Mouse (Mus musculus) cerebellum, postnatal 25 days (tissue): ENCODE measurements at regions not wholly inside any gene's neighbourhood (a gene's known extent, or its start where the extent isn't known, plus 50 kb on each side); places are given as distances from the start of the nearest gene placed in this dataset.

Experiments used
- DNase-seq, 2 experiments: peaks; one replicate each; pipeline ENCODE4 v3.0.0; 2021; ENCODE audit warnings: mixed read lengths in 2 of 2

DNA sequence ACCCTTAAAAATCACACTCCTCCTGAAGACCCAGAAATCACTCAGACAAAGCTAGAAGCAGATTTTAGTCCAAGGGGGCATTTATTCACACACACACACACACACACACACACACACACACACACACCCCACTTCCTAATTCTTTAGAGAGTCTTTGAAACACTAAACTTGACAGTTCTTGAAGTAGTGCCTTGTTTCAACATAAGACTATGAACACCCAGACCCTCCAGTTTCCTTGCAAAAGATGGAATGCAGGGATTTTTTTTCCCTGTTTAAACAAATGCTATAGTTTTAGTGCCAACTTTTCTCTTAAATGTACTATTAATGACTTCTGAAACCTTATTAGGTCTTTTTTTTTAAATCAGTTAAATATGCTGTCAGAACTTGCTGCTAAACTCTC, 279.2 kb upstream of the Fat1 start:
- no peak for DNase-seq

DNA sequence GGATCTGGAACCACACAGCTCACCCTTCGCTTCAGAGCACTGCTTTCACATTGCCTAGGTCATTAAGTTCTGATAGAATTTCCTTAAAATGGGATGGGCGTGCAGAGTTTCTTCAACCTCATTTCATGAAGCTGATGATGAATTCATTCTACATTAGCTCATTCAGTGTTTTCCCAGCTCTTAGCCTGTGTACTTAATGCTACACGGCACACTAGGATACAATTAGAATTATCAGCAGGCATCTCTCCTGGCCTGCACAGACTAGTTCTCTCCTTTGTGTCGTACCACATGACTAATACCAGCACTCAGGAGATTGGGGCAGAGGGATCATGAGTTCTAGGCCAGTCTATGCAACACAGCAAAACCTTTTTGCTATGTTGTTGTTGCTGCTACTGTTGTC, 278.8 kb upstream of the Fat1 start:
- no peak for DNase-seq

DNA sequence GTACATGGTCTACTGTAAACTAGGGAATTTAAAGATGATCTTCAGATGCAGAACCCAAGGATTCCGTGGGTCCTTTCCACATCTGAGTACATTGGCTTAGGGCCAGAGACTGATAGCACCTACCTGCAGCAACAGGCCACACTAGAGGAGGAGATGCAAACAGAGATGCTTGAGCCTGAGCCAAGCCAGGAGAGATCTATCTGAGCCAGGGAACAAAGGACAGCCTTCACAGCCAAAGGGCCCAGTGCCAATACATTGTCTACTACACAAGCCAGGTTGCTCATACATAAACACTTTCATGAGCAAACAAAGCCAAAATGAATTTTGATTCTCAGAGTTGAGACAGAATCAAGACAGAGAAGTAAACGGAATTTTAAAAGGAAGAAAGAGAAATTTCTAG, 273.6 kb upstream of the Fat1 start:
- peak; percentile 39 to 53 for DNase-seq

DNA sequence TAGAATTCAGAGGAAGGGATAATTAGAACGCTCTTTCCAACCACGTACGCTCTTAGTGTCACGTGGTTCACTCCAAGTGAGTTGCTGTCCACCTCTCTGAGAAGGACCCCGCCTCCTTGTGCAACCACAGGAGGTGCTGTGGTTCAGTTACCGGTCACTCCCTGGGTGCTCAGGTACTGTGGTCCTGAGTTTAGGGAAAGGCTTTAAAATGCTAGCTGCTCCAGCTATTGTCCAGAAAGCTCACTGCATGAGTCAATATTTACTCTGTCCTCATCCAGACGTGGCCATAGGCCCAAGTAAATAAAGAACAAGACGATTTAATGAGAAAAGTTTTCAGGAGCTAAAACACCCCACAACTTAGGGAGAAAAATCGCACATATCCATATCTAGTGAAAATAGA, 248.1 kb upstream of the Fat1 start:
- no peak for DNase-seq

DNA sequence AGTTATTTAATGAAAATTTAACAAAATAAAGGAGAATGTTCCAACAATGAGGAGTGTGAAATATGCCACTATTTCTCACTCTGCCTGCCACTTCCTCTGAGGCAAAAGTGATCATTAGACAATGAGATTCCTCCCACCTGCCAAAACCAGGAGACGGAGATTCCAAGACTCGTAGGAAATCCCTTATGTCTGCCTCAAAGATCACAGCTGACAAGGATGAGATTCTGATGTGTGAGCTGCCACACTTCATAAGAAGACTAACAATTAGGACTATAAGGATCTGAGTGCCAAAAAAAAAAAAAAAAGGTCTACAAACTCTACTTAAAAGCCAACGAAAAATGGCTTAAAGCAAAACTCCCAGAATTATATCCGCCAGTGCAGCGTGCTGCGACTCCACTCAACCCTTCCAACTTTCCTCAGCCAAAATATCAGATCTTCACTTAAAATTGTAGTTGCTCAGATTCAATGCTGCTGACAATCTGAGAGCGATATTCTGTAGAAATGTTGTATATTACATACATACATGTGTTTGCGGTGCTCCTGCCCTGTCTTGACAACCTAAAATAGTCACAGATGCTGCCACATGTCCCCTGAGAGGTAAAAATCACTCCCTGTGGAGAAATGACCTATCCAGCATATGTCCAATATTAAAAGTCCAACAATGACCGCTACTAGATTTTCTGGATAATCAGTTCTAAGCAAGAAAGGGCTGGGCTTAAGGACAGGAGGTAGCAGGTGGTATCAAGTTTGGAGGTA, 245.2 kb upstream of the Fat1 start:
- DNase-seq, result peak in 1 of 2 experiments; percentile 65

DNA sequence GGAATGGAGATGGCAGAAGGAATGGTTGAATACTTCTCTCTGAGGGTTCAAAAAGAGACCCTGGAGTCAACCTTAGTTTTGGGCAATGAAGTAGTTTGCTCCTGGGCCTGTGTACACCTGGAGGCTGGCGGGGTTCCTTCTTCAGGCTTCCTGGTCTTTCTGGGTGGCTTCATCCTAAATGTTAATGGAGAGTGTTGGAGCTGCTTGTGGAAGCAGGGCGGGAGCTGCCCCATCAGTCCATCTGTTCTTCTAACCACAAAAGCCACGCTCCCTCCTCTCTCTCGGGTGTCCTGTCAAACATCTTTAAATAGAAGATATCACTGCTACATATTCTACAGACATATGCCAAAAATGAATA, 244.7 kb upstream of the Fat1 start:
- DNase-seq, result peak; percentile 85 to 87

DNA sequence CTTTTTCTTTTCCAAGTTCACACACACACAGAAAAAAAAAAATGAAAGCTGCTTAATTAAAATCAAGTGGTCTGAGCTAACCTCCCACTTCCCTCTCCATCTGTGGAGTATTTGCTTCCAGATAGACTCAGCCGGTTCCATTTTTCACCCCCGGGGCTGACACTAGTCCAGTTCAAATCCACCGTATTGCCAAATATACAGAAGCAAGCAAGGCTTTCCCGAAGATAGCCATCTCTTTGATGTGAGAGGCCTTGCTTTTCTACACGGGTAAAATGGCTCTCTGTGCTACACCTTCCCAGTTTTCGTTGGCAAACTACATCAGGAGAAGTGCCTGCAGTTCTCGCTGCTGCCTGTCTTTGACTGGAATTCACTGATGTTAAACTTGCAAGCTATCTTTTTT, 244.1 kb upstream of the Fat1 start:
- peak; percentile 79 to 81 for DNase-seq

DNA sequence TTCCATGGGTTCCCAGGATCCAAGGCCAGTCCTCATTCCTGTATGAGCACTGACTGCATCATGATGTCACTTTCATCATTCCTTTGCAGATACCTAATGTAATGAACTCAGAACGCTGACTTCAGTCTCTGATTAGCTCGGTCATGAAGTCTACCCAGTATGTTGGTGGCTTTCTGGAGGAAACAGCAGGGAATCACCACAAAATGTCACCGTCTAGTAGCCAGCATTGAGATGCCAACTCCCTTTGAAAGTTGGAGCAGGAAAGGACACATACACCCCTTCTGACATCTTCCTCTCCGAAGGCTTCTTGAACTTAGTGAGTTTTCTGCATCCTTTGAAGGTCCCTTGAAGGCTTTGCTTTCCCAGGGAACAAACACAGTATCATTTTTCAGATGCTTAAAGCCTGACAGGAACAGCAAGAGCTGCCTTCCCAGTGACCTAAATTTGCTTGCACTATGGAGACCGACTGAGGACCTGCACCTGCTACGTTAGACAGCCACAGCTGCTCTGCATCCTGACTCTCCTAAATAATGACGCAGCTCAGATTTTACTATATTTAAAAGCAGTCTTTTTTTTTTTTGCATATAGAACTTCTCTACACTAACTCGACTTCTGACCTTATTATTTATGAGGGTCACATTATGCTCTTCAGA, 243.1 kb upstream of the Fat1 start:
- DNase-seq, result peak; percentile 46 to 48

DNA sequence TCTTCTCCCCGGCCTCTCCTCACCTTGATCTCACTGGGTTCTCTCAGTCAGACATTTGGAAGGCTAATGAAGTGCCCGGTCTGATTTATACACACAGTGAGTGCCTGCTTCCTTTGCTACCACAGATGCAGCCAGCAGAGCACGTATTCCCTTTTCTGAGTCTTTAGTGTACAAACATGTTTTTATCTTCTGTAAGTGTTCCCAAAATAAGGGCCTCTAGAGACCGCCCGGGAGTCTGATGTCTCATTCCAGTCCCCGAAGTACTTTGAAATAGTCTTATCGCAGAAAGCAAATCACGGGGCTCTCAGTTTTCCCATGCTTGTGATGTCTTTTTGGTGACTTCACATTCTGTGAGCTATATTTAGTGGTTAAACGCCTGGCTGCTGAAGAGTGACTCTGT, 240.4 kb upstream of the Fat1 start:
- peak; percentile 28 to 49 for DNase-seq

DNA sequence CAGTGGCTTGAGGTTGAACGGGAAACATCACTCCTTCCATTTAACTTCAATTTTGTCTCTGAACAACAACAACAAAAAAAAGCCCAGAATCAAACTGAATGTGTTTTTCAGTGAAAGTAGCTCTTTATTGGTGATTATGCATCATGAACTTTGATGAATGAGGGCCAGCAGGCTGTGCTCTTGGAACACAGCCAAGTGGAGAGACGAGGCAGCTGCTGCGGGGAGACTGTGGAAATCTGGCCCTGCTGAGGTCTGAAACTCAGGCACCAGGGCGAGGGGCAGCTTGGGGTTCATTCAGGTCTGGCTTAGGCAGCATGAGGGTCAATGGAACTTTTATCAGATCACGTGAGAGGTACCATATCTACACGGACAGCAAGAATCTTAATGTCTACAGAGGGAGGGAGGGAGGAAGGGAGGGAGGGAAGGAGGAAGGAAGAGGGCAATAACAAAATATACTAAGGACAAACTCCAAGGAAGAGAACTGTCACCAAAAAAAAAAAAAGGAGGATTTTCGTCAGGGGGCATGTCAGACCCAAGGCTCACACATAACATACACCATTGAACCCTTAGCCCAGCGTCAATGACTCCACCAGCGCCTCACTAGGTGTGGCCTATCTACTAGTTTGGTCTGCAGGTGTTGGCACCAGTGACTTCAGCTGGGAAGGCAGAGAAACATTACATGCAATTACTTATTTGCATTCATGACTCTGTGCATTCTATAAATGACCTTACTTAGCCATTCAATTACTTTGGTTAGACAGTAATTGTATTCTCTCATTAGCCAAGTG, 239.0 kb upstream of the Fat1 start:
- DNase-seq, result peak; percentile 49 to 64

DNA sequence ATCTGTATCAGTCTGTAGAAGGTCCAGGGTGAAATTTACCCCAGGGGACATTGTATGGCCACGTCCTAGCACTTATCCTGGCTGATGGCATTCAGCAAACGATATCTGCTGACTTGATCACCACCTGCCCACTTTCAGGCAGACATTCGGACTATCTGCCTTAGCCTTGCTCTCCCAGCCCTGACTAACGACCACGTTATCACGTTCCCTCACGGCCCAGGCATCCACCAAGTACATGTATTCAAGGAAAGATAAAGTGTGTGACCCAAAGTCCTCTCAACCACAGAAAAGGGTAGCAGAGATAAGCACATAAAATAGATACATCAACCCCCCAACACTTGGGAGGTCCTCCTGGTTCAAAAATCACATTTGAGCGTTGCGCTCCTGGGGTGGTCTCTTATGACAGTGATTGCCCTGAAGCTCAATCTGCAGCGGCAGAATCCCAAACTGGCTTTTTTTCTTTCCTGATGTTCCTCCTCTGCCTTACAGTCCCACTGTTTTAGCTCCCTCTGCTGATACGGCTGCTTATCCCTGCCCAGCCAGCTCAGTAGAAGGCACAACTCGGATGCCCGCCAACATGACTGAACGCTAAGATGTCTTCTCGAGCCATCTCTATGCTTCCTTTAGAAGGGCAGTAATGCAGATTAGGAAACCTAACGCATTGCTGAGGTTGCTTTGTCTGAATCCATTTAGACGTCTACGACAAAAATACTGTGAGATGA, 235.7 kb upstream of the Fat1 start:
- DNase-seq, result no peak

DNA sequence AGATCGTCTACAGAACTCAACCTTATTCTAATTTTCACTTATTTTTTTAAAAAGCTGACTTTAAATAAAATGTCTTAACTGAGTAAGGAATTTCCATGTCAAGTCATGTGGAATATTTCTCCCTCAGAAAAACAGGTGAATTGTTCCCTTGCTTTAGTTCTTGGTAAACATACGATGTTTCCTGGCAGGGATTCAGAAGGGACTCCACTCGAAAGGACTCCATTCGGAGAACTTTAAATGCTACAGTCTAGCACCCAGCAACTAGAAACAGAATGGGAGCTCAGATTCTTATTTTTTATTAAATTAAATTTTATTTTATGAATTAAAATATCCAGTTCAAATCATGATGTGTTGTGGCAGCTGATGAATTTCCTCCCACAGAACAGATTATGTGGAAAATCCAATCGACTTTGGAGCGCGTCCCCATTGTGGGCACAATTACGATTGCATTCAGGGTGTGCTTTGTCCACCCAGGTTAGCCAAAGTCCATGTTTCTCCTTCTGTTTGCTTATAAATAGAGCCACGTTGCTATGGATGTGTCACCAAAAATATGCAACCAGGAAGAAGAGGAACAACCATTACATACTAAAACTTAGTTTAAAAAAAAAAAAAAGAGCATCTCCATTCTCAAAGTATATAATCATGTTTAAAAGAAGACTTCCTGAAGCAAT, 230.5 kb upstream of the Fat1 start:
- DNase-seq, result no peak

DNA sequence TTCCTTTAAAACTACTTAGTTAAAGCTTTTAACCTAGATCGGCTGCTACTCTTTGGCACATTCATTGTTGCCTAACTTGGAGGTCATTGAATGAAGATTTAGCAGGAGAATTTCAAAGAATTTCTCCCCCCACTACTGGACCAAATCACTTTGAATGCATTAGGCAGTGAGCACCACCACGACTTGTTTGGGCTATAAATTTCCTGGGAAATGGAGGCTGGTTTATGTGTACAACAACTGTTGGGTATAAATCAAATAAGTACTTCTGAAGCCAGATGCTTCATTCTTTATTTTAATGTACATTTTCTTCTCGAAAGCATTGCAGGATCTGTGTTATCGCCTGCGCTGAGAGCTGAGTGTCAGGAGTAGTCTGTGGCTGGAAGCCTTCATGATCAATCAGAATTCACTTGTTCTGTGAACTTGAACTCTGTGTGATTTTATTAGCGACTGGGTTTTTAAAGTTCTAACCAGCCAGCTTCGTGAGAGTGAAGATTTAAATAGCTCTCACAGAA, 226.5 kb upstream of the Fat1 start:
- DNase-seq, result no peak

DNA sequence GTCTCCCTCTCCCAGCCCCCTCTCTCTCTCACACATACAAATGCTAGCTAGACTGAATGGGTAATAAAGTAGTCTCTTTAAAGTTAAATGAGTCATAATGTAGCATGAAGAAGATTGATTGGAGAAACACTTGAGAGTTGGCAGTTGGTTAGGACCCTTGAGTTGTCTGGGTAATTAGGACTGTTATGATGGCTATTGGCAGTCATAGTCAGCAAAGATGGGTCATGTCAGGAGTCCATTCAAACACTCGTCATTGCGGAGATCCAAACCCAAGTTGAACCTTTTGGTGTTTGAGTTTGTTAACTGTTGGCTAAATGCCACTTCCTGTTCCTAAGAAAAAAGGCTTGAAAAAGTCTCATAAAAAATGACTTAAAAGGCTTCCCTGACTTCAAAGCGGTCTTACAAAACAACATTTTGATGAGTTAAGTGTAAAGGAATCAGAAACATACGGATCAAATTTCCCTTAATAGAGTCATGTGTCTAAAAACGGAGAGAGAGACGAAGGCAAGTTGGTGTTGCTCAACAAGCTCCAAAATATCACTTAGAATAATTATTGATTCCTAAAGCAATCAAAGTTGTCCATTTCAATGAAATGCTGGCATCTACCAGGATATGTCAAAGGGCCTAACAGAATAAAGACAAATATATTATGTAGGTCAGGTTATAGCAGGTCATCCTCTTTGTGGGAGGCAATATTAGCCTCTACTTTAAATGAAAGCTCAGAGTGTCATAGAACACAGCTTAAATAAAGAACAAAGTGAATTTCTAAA, 225.9 kb upstream of the Fat1 start:
- DNase-seq, result no peak

DNA sequence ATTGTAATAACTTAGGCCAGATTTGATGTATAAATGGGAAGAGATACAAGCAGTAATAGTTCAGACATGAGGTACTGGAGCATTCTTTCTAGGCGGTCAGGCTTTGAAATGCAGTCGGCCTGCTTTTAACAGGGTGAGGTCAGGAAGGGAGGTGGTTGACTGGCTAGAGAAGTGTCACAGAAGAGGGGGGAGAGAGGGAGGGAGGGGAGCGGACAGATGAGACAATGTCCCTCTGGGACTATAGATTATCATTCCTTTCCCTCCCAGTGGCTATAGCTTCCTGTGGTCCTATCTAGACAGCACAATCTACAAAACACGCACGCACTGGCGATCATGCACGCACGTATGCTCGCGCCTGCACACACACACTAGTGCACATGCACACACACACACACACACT, 200.7 kb upstream of the Fat1 start:
- DNase-seq, result no peak

DNA sequence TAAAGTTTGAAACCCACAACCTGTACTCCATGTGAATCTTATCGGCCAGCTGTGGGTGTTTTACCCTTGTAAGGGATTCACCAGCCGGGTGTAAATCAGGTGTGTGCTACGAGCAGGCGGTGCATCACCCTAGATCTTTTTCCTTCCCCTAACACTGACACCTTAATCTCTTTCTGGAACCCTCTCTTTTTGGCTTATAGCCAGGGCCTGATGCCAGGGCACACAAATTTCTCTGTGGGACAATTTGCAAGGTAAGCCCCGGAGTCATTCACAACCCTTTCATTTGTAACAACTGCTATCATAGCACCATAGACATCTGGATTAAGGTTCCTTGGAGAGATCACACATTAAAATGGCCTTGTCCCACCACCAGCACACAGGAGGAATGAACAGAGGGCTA, 199.4 kb upstream of the Fat1 start:
- DNase-seq, result peak; percentile 34 to 59

DNA sequence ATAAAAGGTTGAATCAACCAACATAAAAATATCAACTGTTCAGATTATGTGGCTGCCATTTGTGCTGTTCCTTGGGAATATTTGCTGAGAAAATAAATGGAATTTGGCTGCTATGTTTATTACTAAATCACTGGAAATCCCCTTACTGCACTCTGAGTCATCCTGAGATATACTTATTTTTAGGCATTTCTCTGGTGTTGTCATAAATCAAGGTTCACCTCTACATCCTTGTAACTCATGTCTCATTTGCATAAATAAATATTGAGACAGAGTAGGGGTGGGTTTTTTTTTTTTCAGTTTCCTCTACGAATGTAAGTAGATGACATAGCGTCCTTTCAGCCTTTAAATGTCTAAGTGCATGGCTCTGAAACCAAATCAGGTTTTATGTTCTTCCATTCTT, 191.9 kb upstream of the Fat1 start:
- DNase-seq, result no peak

DNA sequence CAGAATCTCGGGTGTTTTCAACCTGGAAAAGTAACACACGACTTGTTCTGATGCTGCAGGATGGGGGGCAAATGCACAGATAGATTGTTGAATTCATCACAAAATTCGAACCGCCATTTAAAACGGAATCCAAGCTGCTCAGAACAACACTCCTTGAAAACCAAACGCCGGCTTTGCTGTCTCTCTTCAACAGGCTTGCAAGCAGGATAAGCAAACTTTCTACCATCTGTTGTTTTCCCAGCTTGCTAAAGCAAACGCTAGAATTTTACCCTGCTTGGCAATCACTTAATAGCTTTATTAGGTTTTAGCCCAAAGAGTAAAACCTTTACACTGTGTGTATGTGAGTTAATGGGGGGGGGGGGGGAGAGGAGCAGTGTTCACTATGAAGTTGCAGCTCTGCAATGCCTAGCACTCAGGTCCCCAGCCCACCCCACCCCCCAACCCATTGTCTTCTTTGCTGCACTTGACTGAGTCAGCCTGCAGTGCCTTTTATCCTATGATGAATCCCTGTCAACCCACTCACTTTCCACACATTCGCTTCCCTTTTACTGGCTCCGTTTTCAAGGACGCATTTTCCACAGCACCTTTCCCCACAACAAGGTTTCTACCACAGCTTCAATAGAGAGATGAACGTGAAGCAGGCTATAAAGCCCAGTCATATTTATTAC, 190.1 kb upstream of the Fat1 start:
- no peak for DNase-seq

DNA sequence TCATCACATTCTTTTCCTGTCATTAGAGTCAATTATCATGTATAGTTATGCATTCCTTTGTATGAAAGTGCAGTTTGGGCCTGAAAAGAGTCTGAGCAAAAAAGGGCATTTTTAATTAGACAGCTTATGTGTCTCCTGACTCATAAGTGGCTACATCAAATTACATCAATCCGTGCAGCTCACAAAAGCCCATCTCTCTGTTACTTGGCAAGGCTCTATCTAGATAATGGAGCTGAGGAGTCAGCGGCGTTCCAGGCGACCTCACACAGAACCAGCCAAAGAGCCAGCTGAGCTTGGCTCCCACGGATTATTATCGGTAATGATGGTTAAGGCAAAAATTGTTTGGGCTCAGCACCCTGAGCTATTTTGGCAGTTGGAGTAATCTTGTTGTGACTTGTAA, 176.5 kb upstream of the Fat1 start:
- no peak for DNase-seq

DNA sequence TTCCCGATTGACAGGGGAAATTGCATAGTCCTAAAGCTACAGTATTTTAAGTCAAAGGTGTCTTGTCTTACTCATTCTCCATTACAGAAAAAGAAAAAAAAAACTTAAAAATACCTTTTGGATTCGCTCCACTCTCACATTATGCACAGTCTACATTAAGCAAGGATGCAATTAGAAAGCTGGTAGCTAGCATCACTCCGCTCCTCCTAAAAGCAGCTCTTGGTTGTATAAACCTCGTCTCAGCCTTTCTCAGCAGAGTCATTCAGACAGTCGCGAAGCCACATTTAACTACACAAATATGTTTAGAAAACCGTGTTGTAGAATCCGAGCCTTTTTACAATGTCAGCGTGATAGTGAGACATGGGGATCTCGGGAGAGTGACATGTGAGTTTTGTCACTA, 172.5 kb upstream of the Fat1 start:
- no peak for DNase-seq

DNA sequence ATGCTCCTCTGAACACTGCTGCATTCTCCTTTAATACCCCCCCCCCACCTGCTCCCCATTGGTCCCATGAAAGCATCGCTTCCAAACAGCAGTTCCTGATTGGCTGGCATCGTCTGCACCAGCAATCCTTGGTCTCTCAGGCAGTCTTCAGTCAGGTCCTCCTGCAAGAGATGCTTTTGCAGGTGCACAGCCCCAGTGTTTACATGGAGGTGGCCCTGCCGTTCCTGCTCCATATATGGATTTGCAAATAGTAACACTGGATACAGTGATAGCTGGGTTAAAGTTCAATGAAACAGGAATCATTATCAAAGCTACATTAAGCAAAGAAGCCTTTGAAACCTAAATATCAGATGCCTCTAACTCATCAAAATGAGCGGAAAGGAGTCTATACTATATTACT, 170.1 kb upstream of the Fat1 start:
- no peak for DNase-seq
